Mouse (Mus musculus) T-helper 17 cell (primary cell): ENCODE measurements around the gene Ccr6.

Experiments used
- in situ Hi-C, 2 experiments: fragments of 300-600 bp; cut with MboI, MseI; formaldehyde crosslinking; loops; 1 replicate in 1 of 2; 2 replicates in 1 of 2; pipeline ENCODE4 v1.15.1; 2025; ENCODE audit warnings: high pct_unique_total_duplicates in 2 of 2

Gene Ccr6

GRCm38 (mm10) chr17:8278356-8278755, 42.5 kb downstream of the Ccr6 start:
- in situ Hi-C loops, result no loop called here

GRCm38 (mm10) chr17:8282821-8283525, 47.1 kb downstream of the Ccr6 start, which contains the start of gene Mpc1:
Gene Mpc1, plus strand, starts transcription at chr17:8282904.
- in situ Hi-C loops, result no loop called here

GRCm38 (mm10) chr17:8283526-8284253, 47.8 kb downstream of the Ccr6 start:
- in situ Hi-C loops, result no loop called here

- in situ Hi-C loops, result no loop called here
Observed at GRCm38 (mm10) chr17:8284254-8284661, 48.4 kb downstream of the Ccr6 start.

- in situ Hi-C loops, result no loop called here
Observed at GRCm38 (mm10) chr17:8285056-8285455, 49.2 kb downstream of the Ccr6 start.

- in situ Hi-C loops, result no loop called here
Observed at GRCm38 (mm10) chr17:8286987-8287386, 51.1 kb downstream of the Ccr6 start.

GRCm38 (mm10) chr17:8289993-8290679, 54.3 kb downstream of the Ccr6 start:
- in situ Hi-C loops, result no loop called here

- in situ Hi-C loops, result no loop called here
Observed at GRCm38 (mm10) chr17:8290736-8291135, 54.9 kb downstream of the Ccr6 start.

- in situ Hi-C loops, result no loop called here
Observed at GRCm38 (mm10) chr17:8295825-8296224, 60.0 kb downstream of the Ccr6 start.

GRCm38 (mm10) chr17:8296313-8296844, 60.5 kb downstream of the Ccr6 start:
- in situ Hi-C loops, result no loop called here

GRCm38 (mm10) chr17:8297746-8298145, 61.9 kb downstream of the Ccr6 start:
- in situ Hi-C loops, result no loop called here

- in situ Hi-C loops, result no loop called here
Observed at GRCm38 (mm10) chr17:8298281-8298680, 62.4 kb downstream of the Ccr6 start.

GRCm38 (mm10) chr17:8299524-8299923, 63.7 kb downstream of the Ccr6 start:
- in situ Hi-C loops, result no loop called here

GRCm38 (mm10) chr17:8301515-8301914, 65.7 kb downstream of the Ccr6 start:
- in situ Hi-C loops, result no loop called here

GRCm38 (mm10) chr17:8302772-8303438, 67.1 kb downstream of the Ccr6 start:
- in situ Hi-C loops, result no loop called here

- in situ Hi-C loops, result no loop called here
Observed at GRCm38 (mm10) chr17:8303671-8304070, 67.8 kb downstream of the Ccr6 start.

- in situ Hi-C loops, result loop anchor here (5.0 kb wide), 2 partner anchors 48 to 98 kb away; no protein-coding TSS in a partner anchor
Observed at GRCm38 (mm10) chr17:8305801-8306200, 70.0 kb downstream of the Ccr6 start.
